Comparison of ENCODE assay signal across 8 mouse cellular contexts in genomic region chr11:120238306-120238705, GRCm38 (mm10). TPM values are rescaled to one million over a fixed set of nuclear protein-coding genes. Genes with fewer than 3 reads are reported as not detected.
DNase-seq lines count a peak whose midpoint lies in the region; TF ChIP-seq lines count a peak whose summit lies in the region.

No protein-coding gene starts in this region.

- no peaks in the 10 kb centered on the region for H3K27me3 ChIP-seq in heart, adult 2 months (ENCODE audit: control insufficient read depth, insufficient read depth, low read length)
- H3K27me3 ChIP-seq in hindbrain, embryonic 10.5 days (ENCODE audit: insufficient read depth, poor library complexity, severe bottlenecking): peaks cover 4% of the 10 kb centered on the region; the same call in 1 of the 2 replicates
- H3K27me3 ChIP-seq in midbrain, embryonic 10.5 days (ENCODE audit: low read depth, poor library complexity, severe bottlenecking): no peaks in the 10 kb centered on the region

- H3K79me2 ChIP-seq in heart, adult 2 months (replicated peaks; ENCODE audit: control insufficient read depth, insufficient read depth, low read length): no peaks in the 10 kb centered on the region; the same call in 1 of the 2 replicates

- WGBS in heart, adult 2 months: 30% methylated on average over 8 of the region's 8 CpGs
- WGBS in hindbrain, embryonic 10.5 days: 2% methylated on average over 8 of the region's 8 CpGs
- 1% methylated on average over 8 of the region's 8 CpGs for WGBS in midbrain, embryonic 10.5 days

- peaks cover 7% of the 10 kb centered on the region; the same call in 1 of the 2 replicates for H3K36me3 ChIP-seq in heart, adult 2 months (ENCODE audit: control insufficient read depth, insufficient read depth, low read length)
- H3K36me3 ChIP-seq in hindbrain, embryonic 10.5 days: peaks cover 15% of the 10 kb centered on the region
- peaks cover 19% of the 10 kb centered on the region for H3K36me3 ChIP-seq in midbrain, embryonic 10.5 days

- no peak for TF ChIP-seq POLR2A in heart, adult 2 months (IDR thresholded peaks at IDR 0.05; ENCODE audit: insufficient read depth, low read depth, low read length)

- peaks cover 23% of the 10 kb centered on the region for H3K4me1 ChIP-seq in heart, adult 2 months (ENCODE audit: control insufficient read depth, insufficient read depth, low read length)
- H3K4me1 ChIP-seq in brown adipose tissue, adult 24 weeks (ENCODE audit: control insufficient read depth, insufficient read depth, insufficient read length, low read length): peaks cover 34% of the 10 kb centered on the region
- peaks cover 73% of the 10 kb centered on the region for H3K4me1 ChIP-seq in hindbrain, embryonic 10.5 days (replicated peaks)
- H3K4me1 ChIP-seq in midbrain, embryonic 10.5 days: peaks cover 63% of the 10 kb centered on the region

- peak overlapping the region; percentile 75 for H3K4me3 ChIP-seq in heart, adult 2 months
- H3K4me3 ChIP-seq in brown adipose tissue, adult 24 weeks (ENCODE audit: insufficient read depth, low read depth, low read length): peak overlapping the region; percentile 33
- H3K4me3 ChIP-seq in hindbrain, embryonic 10.5 days: peak overlapping the region; percentile 73
- peak overlapping the region; percentile 98 for H3K4me3 ChIP-seq in midbrain, embryonic 10.5 days

- H3K27ac ChIP-seq in heart, adult 2 months: peak overlapping the region; percentile 93
- peak overlapping the region; percentile 23 for H3K27ac ChIP-seq in brown adipose tissue, adult 24 weeks (replicated peaks; ENCODE audit: low read depth, low read length)
- peak overlapping the region; percentile 100 for H3K27ac ChIP-seq in hindbrain, embryonic 10.5 days
- H3K27ac ChIP-seq in midbrain, embryonic 10.5 days (replicated peaks): peak overlapping the region; percentile 100

- DNase-seq in heart, adult 2 months: no peak
- DNase-seq in heart, postnatal 4 days: no peak
- DNase-seq in hindbrain, embryonic 10.5 days (ENCODE audit: low spot score): no peak
- peak; percentile 45 for DNase-seq in midbrain, embryonic 10.5 days (ENCODE audit: low spot score)
- no peak for DNase-seq in spleen, postnatal 14 days (ENCODE audit: low spot score in 2 of 2)
- DNase-seq in right cerebral cortex, adult 2 months (ENCODE audit: low spot score in 2 of 2): no peak
- no peak for DNase-seq in ovary, postnatal 36 days (ENCODE audit: low spot score)

- TF ChIP-seq EP300 in heart, adult 2 months (IDR thresholded peaks at IDR 0.05; ENCODE audit: insufficient read depth, low read depth, low read length): no peak

- H3K9me3 ChIP-seq in hindbrain, embryonic 10.5 days: no peaks in the 10 kb centered on the region
- H3K9me3 ChIP-seq in midbrain, embryonic 10.5 days (replicated peaks): no peaks in the 10 kb centered on the region

- no peak for TF ChIP-seq CTCF in heart, adult 2 months (IDR thresholded peaks at IDR 0.05)

- no peak overlapping the region for H3K9ac ChIP-seq in heart, adult 2 months (ENCODE audit: low read depth, low read length)

- intact Hi-C loops in heart, adult 2 months (cut with DNase I): loop anchor here (1.0 to 2.0 kb wide), 3 partner anchors 24 to 68 kb away; no protein-coding TSS in a partner anchor

RNA-seq across cellular contexts. Expression of gene Bahcc1, which starts 5.6 kb away (rescaled TPM):
- 1 to 10 TPM; 5.4 to 9.7 TPM for total RNA-seq in heart, adult 2 months (2021)
- 5.9 and 6.4 TPM in 2 replicates for polyA plus RNA-seq in heart, adult 2 months (2012; rRNA removed)
- total RNA-seq in heart, postnatal 4 days (2021): 10 to 100 TPM; 14.1 to 16.5 TPM
- polyA plus RNA-seq in brown adipose tissue, adult 24 weeks (2012; ENCODE audit: insufficient read depth, insufficient read length, missing spikeins): 5.7 and 5.9 TPM in 2 replicates
- 17.0 and 18.8 TPM in 2 replicates for polyA plus RNA-seq in hindbrain, embryonic 10.5 days (2016; fragmentation: Nextera tagmentation; extraction: Ambion mirVana)
- polyA plus RNA-seq in midbrain, embryonic 10.5 days (2016; fragmentation: Nextera tagmentation; extraction: Ambion mirVana): 14.3 and 16.6 TPM in 2 replicates

Comparison
In these comparisons a context has a peak if more than half of its experiments do, and no peak if none do; other contexts are left out.
1. H3K27ac ChIP-seq: peak in every context shown above with its lines; median percentile 100 in hindbrain, embryonic 10.5 days; 100 in midbrain, embryonic 10.5 days; 93 in heart, adult 2 months; 23 in brown adipose tissue, adult 24 weeks.
2. H3K4me3 ChIP-seq: peak in every context shown above with its lines; median percentile 98 in midbrain, embryonic 10.5 days; 75 in heart, adult 2 months; 73 in hindbrain, embryonic 10.5 days; 33 in brown adipose tissue, adult 24 weeks.